17 mouse cellular contexts compared by ENCODE assay signal in genomic region chr4:125487031-125487430, GRCm38 (mm10). TPM values are rescaled to one million over a fixed set of nuclear protein-coding genes. Genes with fewer than 3 reads are reported as not detected.
DNase-seq lines count a peak whose midpoint lies in the region; ATAC-seq and TF ChIP-seq lines count a peak whose summit lies in the region.
"Had no signal": no experiment of that assay in that cellular context is flagged by ENCODE, and none has a peak within 500 bp of the region (broad histone marks: within the 10 kb centered on the region; RNA-seq: fewer than 3 reads in every experiment).

No protein-coding gene starts in this region.

- H3K9me3 ChIP-seq in forebrain, embryonic 13.5 days (replicated peaks) = no peaks in the 10 kb centered on the region
- H3K9me3 ChIP-seq in hindbrain, embryonic 15.5 days = no peaks in the 10 kb centered on the region
- H3K9me3 ChIP-seq in midbrain, postnatal 0 days (ENCODE audit: low read length) = no peaks in the 10 kb centered on the region
- H3K9me3 ChIP-seq: embryonic facial prominence, embryonic 12.5 days; heart, embryonic 13.5 days; kidney, embryonic 15.5 days had no signal

- peak overlapping the region; percentile 72 for H3K4me2 ChIP-seq in forebrain, embryonic 13.5 days
- H3K4me2 ChIP-seq in hindbrain, embryonic 15.5 days = peak overlapping the region; percentile 37
- H3K4me2 ChIP-seq in midbrain, postnatal 0 days (ENCODE audit: low read depth, low read length, poor library complexity, severe bottlenecking) = 0 out of 2 replicates have a peak overlapping the region, but pooled peaks have one; percentile 16
- H3K4me2 ChIP-seq: embryonic facial prominence, embryonic 12.5 days; heart, embryonic 13.5 days; kidney, embryonic 15.5 days; lung, embryonic 14.5 days had no signal

- H3K4me1 ChIP-seq in forebrain, embryonic 13.5 days = peaks cover 88% of the 10 kb centered on the region
- peaks cover 83% of the 10 kb centered on the region for H3K4me1 ChIP-seq in hindbrain, embryonic 15.5 days (replicated peaks)
- peaks cover 11% of the 10 kb centered on the region; the same call in 1 of the 2 replicates for H3K4me1 ChIP-seq in midbrain, postnatal 0 days (ENCODE audit: insufficient read depth, low read length)

- H3K27me3 ChIP-seq in forebrain, embryonic 13.5 days = peaks cover 100% of the 10 kb centered on the region
- H3K27me3 ChIP-seq in hindbrain, embryonic 15.5 days = peaks cover 33% of the 10 kb centered on the region; the same call in 1 of the 2 replicates
- peaks cover 40% of the 10 kb centered on the region for H3K27me3 ChIP-seq in midbrain, postnatal 0 days (ENCODE audit: insufficient read depth, low read length)

- DNase-seq in R1 (ENCODE audit: low read depth, low spot score) = peak; percentile 40
- no peak for DNase-seq in midbrain, postnatal 0 days (ENCODE audit: low spot score)
- DNase-seq in thymus, postnatal 4 days = no peak
- DNase-seq in layer of hippocampus, adult 11-12 months (ENCODE audit: low spot score) = no peak
- DNase-seq in right cerebral cortex, adult 2 months (ENCODE audit: low spot score in 2 of 2) = no peak
- DNase-seq: cerebellum, adult 9-11 months; gastrocnemius, postnatal 25 days; liver had no signal

- no peak for TF ChIP-seq CTCF in midbrain, postnatal 0 days (IDR thresholded peaks at IDR 0.05)

- 0 out of 2 replicates have a peak overlapping the region, but pooled peaks have one; percentile 28 for H3K27ac ChIP-seq in forebrain, embryonic 13.5 days
- peak overlapping the region; percentile 68 for H3K27ac ChIP-seq in hindbrain, embryonic 15.5 days (replicated peaks)
- no peak overlapping the region for H3K27ac ChIP-seq in midbrain, postnatal 0 days (ENCODE audit: low read depth, low read length)
- H3K27ac ChIP-seq: embryonic facial prominence, embryonic 12.5 days; heart, embryonic 13.5 days; kidney, embryonic 15.5 days had no signal

- ATAC-seq in forebrain, embryonic 13.5 days = peak; percentile 2; the same call in 1 of the 2 replicates
- no peak; the same call in 1 of the 2 replicates for ATAC-seq in hindbrain, embryonic 15.5 days (ENCODE audit: low FRiP score, low read depth)
- no peak for ATAC-seq in midbrain, postnatal 0 days (ENCODE audit: low FRiP score)

- H3K9ac ChIP-seq in forebrain, embryonic 13.5 days = peak overlapping the region; percentile 47; the same call in 1 of the 2 replicates
- H3K9ac ChIP-seq in hindbrain, embryonic 15.5 days = no peak overlapping the region
- H3K9ac ChIP-seq in midbrain, postnatal 0 days (replicated peaks; ENCODE audit: low read length, poor library complexity, severe bottlenecking) = no peak overlapping the region
- H3K9ac ChIP-seq: embryonic facial prominence, embryonic 12.5 days; heart, embryonic 13.5 days; kidney, embryonic 15.5 days; lung, embryonic 14.5 days had no signal

- no peaks in the 10 kb centered on the region for H3K36me3 ChIP-seq in forebrain, embryonic 13.5 days (ENCODE audit: poor library complexity, severe bottlenecking)
- no peaks in the 10 kb centered on the region for H3K36me3 ChIP-seq in hindbrain, embryonic 15.5 days
- no peaks in the 10 kb centered on the region for H3K36me3 ChIP-seq in midbrain, postnatal 0 days (ENCODE audit: insufficient read depth, low read length)
- H3K36me3 ChIP-seq: embryonic facial prominence, embryonic 12.5 days; heart, embryonic 13.5 days; kidney, embryonic 15.5 days had no signal

- H3K4me3 ChIP-seq in forebrain, embryonic 13.5 days = no peak overlapping the region
- H3K4me3 ChIP-seq in hindbrain, embryonic 15.5 days = no peak overlapping the region
- no peak overlapping the region for H3K4me3 ChIP-seq in midbrain, postnatal 0 days (ENCODE audit: low read depth, low read length)
- H3K4me3 ChIP-seq: embryonic facial prominence, embryonic 12.5 days; heart, embryonic 13.5 days; kidney, embryonic 15.5 days had no signal

- 1% methylated on average over 7 of the region's 7 CpGs for WGBS in forebrain, embryonic 13.5 days
- 2% methylated on average over 7 of the region's 7 CpGs for WGBS in hindbrain, embryonic 15.5 days
- WGBS in midbrain, postnatal 0 days = 7% methylated on average over 7 of the region's 7 CpGs

RNA-seq across cellular contexts. Expression of gene Grik3, which starts 3.5 kb away (rescaled TPM):
- 4.7 and 4.9 TPM in 2 replicates for polyA plus RNA-seq in forebrain, embryonic 13.5 days (2015; fragmentation: Nextera tagmentation; extraction: Ambion mirVana)
- polyA plus RNA-seq in hindbrain, embryonic 15.5 days (2015; fragmentation: Nextera tagmentation; extraction: Ambion mirVana) = 5.4 and 5.5 TPM in 2 replicates
- total RNA-seq in midbrain, postnatal 0 days (2014; rRNA removed) = 22.7 and 24.6 TPM in 2 replicates
- polyA plus RNA-seq in midbrain, postnatal 0 days (2015; fragmentation: Nextera tagmentation; extraction: Ambion mirVana) = 2.5 and 3.3 TPM in 2 replicates
- total RNA-seq: hematopoietic stem cell, adult 5-6 weeks; megakaryocyte progenitor cell, adult 5-6 weeks; neutrophil, adult 5-6 weeks had no signal
- polyA plus RNA-seq: lung, embryonic 14.5 days had no signal

Comparison
In these comparisons a context has a peak if more than half of its experiments do, and no peak if none do; other contexts are left out.
1. H3K4me2 ChIP-seq: peak in every context shown above with its lines; median percentile 72 in forebrain, embryonic 13.5 days; 37 in hindbrain, embryonic 15.5 days; 16 in midbrain, postnatal 0 days.